Mouse (Mus musculus): ENCODE results near the gene Cfap20. TPM values are rescaled to one million over a fixed set of nuclear protein-coding genes. Genes with fewer than 3 reads are reported as not detected.

Gene Cfap20
- polyA plus RNA-seq, 1 experiment from 2014 or later, result 121 TPM

DNA sequence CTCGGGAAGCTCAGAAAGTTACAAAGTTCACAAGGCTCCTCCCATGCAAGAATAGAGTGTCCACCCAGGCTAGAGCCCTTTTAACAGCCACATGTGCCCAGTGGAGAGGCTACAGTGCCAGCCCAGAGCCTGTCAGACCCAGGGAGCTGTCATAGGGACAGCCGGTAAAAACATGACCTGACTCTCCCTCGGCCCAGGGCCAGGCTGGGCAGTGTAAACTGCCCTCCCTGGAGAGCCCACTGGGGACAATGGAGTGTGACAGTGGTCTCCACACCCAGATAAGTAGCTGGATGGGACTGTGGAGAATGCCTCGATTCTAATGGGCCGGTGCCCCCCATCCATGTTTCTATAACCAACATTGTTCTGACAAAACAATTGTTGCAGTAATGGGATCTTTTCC lies 25.2 kb downstream of the Cfap20 start:
- Histone ChIP-seq H3K27me3 (replicated peaks) (no peaks in the 10 kb centered on the region), H3K27ac (replicated peaks) (no peak overlapping the region), H3K36me3 (no peaks in the 10 kb centered on the region), H3K4me3 (replicated peaks) (no peak overlapping the region), H3K9me3 (replicated peaks) (no peaks in the 10 kb centered on the region), H3K4me1 (peaks cover 3% of the 10 kb centered on the region; the same call in 1 of the 2 replicates), H3K9ac (replicated peaks) (no peak overlapping the region), H3K4me2 (no peak overlapping the region)
- no peak for ATAC-seq (ENCODE audit: low FRiP score)
- 83% methylated on average over 5 of the region's 5 CpGs for WGBS

DNA sequence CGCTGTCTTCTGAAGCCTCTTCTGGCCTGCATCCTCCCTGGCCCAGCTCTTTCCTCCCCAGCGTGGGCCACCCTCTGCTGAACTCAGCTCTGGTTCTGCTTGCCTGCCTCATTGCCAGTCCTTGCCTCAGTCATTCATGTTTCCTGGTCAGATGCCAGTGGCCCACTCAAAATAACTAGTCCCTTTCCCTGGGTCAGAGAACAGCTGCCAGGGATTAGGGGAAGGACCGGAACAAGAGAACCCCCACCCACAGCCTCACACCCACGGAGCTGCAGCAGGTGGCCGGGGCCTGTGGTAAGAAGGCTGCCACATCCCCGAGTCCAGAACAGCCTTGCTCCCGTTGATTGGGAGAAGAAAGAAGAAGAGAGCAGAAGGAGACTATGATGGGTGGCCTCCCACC lies 33.6 kb downstream of the Cfap20 start:
- Histone ChIP-seq H3K36me3 (no peaks in the 10 kb centered on the region), H3K4me2 (no peak overlapping the region), H3K9me3 (replicated peaks) (no peaks in the 10 kb centered on the region), H3K9ac (replicated peaks) (no peak overlapping the region), H3K27ac (replicated peaks) (no peak overlapping the region), H3K4me3 (replicated peaks) (no peak overlapping the region), H3K27me3 (replicated peaks) (no peaks in the 10 kb centered on the region), H3K4me1 (peaks cover 7% of the 10 kb centered on the region; the same call in 1 of the 2 replicates)
- 81% methylated on average over 7 of the region's 7 CpGs for WGBS
- no peak for ATAC-seq (ENCODE audit: low FRiP score)

DNA sequence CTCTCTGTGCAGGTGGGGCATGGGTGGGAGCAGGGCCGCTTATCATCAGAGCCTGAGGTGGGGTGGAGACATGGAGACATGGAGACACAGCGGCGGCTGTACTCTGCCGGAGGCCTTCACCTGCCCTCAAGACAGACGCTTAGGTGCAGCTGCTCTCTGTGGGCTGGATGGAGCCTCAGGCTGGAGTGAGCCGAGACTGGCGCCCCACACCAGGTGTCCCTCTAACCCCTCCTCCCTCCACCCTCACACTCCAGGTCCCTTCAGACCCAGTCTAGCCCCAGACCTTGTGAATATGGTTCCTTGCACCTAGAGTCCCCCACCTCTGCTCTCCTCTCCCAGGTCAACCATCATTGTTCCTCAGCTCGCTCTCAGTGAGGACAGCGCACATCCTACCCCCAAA lies 35.5 kb downstream of the Cfap20 start:
- H3K4me1 ChIP-seq, result peaks cover 14% of the 10 kb centered on the region
- WGBS, result 79% methylated on average over 9 of the region's 9 CpGs
- no peak for ATAC-seq (ENCODE audit: low FRiP score)
- no peak overlapping the region for H3K27ac ChIP-seq (replicated peaks)
- no peak overlapping the region for H3K9ac ChIP-seq (replicated peaks)
- no peaks in the 10 kb centered on the region for H3K9me3 ChIP-seq (replicated peaks)
- H3K4me3 ChIP-seq (replicated peaks), result no peak overlapping the region
- no peaks in the 10 kb centered on the region for H3K36me3 ChIP-seq
- no peak overlapping the region for H3K4me2 ChIP-seq
- H3K27me3 ChIP-seq (replicated peaks), result no peaks in the 10 kb centered on the region

DNA sequence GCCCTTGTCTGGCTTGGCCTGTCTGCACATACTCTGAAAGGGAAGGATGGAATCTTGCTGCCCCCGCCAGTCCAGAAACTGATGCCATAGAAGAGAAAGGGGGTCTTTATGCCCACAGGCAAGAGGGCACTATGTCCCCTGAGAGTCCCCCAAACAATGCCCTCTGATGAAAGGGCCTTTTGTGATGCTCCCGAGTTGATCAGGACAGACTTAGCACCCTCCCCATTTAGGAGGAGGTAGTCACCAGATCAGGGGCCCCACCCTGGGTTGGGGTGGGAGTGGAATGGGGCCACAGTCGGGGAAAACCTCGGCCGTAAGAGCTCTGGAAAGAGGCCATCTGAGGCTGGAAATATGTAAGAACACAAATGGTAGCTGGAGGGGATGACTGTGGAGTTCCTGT lies 37.5 kb downstream of the Cfap20 start:
- Histone ChIP-seq H3K9me3 (replicated peaks) (no peaks in the 10 kb centered on the region), H3K27me3 (replicated peaks) (no peaks in the 10 kb centered on the region), H3K9ac (replicated peaks) (no peak overlapping the region), H3K4me1 (peaks cover 14% of the 10 kb centered on the region), H3K4me3 (replicated peaks) (no peak overlapping the region), H3K36me3 (no peaks in the 10 kb centered on the region), H3K27ac (replicated peaks) (0 out of 2 replicates have a peak overlapping the region, but pooled peaks have one; percentile 18), H3K4me2 (no peak overlapping the region)
- no peak for ATAC-seq (ENCODE audit: low FRiP score)
- WGBS, result 53% methylated on average over 5 of the region's 5 CpGs

DNA sequence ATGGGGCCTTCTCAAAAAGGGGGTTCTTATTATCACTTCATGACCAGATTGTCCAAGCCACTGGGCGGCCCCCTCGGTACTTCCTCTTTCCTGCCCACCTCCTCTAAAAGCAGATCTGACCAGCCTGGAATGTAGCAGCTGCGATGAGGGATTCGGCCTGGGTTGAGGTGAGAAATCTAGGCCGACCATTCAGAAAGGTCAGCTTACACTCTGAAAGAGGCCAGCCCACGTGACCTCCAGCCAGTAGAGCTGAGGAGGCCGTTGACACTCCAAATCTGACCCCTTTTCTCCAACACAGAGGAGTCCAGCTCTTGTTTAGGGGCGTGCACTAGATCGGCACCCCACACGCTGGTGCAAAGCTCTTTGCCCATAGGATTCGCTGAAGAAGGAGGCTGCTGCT lies 37.9 kb downstream of the Cfap20 start:
- no peak overlapping the region for H3K4me2 ChIP-seq
- 0 out of 2 replicates have a peak overlapping the region, but pooled peaks have one; percentile 18 for H3K27ac ChIP-seq (replicated peaks)
- whole genome bisulfite sequencing, result 73% methylated on average over 11 of the region's 11 CpGs
- no peak for ATAC-seq (ENCODE audit: low FRiP score)
- no peaks in the 10 kb centered on the region for H3K27me3 ChIP-seq (replicated peaks)
- H3K9ac ChIP-seq (replicated peaks), result no peak overlapping the region
- no peak overlapping the region for H3K4me3 ChIP-seq (replicated peaks)
- no peaks in the 10 kb centered on the region for H3K9me3 ChIP-seq (replicated peaks)
- no peaks in the 10 kb centered on the region for H3K36me3 ChIP-seq
- peaks cover 14% of the 10 kb centered on the region for H3K4me1 ChIP-seq

DNA sequence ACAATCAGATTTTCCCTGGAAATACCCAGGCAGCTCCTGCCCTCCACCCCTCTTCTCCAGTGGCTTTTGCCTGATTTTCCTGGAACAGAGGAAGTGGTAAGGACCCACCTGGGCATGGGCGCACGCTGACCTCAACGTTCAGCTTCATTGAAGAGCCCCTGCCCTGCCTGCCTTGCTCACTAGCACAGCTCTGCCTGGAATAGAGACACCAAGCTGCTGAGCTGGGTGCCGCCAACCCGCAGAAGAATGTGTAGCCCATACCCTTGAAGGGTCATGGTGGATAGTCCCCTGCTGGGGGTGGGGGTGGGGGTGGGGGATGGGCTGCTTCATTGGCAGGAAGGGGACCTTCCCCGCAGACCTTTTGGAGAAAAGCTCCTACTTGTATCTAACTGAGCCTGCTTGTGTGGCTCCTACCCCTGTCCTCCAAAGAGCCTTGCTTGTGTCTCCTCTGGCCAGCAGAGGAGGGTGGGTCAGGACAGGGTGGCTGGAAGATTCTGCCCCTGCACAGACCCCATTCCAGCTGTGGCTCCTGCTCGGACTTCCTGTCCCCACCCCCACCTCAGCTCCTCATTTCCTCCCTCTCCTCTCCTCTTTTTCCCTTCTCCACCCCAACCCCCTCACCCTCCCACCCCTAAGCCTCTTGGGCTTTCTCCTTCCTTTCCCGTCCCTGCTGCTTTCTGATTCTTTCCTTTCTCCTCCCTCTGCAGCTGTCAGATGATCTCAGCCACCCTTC lies 39.3 kb downstream of the Cfap20 start:
- H3K4me3 ChIP-seq (replicated peaks), result no peak overlapping the region
- H3K27ac ChIP-seq (replicated peaks), result no peak overlapping the region
- H3K9ac ChIP-seq (replicated peaks), result no peak overlapping the region
- no peaks in the 10 kb centered on the region for H3K27me3 ChIP-seq (replicated peaks)
- no peak for ATAC-seq (ENCODE audit: low FRiP score)
- no peaks in the 10 kb centered on the region for H3K9me3 ChIP-seq (replicated peaks)
- no peak overlapping the region for H3K4me2 ChIP-seq
- H3K36me3 ChIP-seq, result no peaks in the 10 kb centered on the region
- peaks cover 14% of the 10 kb centered on the region for H3K4me1 ChIP-seq
- 46% methylated on average over 8 of the region's 8 CpGs for WGBS

DNA sequence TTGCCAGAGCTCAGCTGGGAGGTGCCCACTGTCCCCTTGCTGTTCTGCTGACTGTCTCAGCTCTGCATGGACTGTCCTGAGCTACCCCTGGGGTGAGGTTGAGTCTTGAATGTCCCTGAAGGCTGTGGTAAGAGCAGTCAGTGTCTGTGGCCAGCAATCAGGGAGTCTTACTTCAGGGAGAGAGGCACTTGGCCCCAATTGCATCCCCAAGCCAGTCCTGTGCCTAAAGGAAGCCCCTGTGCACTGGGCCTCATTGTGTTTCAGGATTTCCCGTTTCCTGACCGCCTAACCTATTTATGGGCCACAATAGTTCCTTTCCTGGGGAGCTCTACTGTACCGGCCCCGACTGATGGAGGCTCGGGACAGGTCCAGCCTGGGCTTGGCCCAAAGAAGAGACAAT lies 42.1 kb downstream of the Cfap20 start:
- Histone ChIP-seq H3K27me3 (replicated peaks) (no peaks in the 10 kb centered on the region), H3K9ac (replicated peaks) (no peak overlapping the region), H3K27ac (replicated peaks) (no peak overlapping the region), H3K4me3 (replicated peaks) (no peak overlapping the region), H3K4me1 (peaks cover 14% of the 10 kb centered on the region), H3K9me3 (replicated peaks) (no peaks in the 10 kb centered on the region), H3K36me3 (no peaks in the 10 kb centered on the region), H3K4me2 (no peak overlapping the region)
- WGBS, result 69% methylated on average over 5 of the region's 5 CpGs
- ATAC-seq (ENCODE audit: low FRiP score), result no peak

DNA sequence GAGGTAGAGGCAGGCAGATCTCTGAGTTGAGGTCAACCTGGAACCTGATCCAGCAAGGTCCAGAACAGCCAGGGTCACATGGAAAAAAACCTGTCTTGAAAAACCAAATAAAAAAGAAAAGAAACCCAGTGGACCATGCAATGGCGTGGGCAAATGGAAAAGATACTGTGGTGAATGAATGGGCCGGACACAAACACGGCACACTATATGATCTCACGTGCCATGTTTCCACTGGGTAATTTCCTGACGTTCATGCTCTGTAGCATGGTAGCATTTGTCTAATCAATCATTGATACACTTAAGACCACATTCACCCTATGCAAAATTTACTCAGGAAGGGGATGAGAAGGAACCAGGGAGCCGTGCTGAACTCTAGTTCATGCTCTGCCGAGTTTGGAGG lies 43.6 kb downstream of the Cfap20 start:
- Histone ChIP-seq H3K27ac (replicated peaks) (no peak overlapping the region), H3K4me2 (no peak overlapping the region), H3K9me3 (replicated peaks) (no peaks in the 10 kb centered on the region), H3K4me3 (replicated peaks) (no peak overlapping the region), H3K4me1 (peaks cover 7% of the 10 kb centered on the region; the same call in 1 of the 2 replicates), H3K36me3 (no peaks in the 10 kb centered on the region), H3K27me3 (replicated peaks) (no peaks in the 10 kb centered on the region), H3K9ac (replicated peaks) (no peak overlapping the region)
- no peak for ATAC-seq (ENCODE audit: low FRiP score)
- WGBS, result 82% methylated on average over 7 of the region's 7 CpGs

DNA sequence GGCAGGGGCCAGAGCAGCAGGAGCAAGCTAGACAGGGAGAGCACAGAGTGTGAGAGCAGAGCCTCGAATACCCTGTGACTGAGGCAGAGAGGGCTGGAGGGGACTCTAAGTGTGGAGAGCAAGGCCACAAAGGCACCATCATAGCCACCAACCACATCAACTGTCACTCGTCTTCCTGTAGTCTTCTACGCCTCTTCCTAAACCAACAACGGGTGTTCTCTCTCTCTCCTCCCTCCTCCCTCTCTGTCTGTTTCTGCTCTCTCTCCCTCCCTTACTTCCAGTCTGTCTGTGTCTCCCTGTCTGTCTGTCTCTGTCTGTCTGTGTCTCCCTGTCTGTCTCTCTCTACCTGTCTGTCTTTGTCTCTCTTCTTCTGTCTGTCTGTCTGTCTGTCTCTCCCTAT lies 44.4 kb downstream of the Cfap20 start:
- no peaks in the 10 kb centered on the region for H3K9me3 ChIP-seq (replicated peaks)
- H3K27ac ChIP-seq (replicated peaks), result no peak overlapping the region
- H3K4me1 ChIP-seq, result peaks cover 5% of the 10 kb centered on the region; the same call in 1 of the 2 replicates
- no peak for ATAC-seq (ENCODE audit: low FRiP score)
- H3K4me3 ChIP-seq (replicated peaks), result no peak overlapping the region
- WGBS, result 60% methylated on average over 4 of the region's 4 CpGs
- H3K4me2 ChIP-seq, result no peak overlapping the region
- H3K27me3 ChIP-seq (replicated peaks), result no peaks in the 10 kb centered on the region
- H3K9ac ChIP-seq (replicated peaks), result no peak overlapping the region
- H3K36me3 ChIP-seq, result no peaks in the 10 kb centered on the region

DNA sequence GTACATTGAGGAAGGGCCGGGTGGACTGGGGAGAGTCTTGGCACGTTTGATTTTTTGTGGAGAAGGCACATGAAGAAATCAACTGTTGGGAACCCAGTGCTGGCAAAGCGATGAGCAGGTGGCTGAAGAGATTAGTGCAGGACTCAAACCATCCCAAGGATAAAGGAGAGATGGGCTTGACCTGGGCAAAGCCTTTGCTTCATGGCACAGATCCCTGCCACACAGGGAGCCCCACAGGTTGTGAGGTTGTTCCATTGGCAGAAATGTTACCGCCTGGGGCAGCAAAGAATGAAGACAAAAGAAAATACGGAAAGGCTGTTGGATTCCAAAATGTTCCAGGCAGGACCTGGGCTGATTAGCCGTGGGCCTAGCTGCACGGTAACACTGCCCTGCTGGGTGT lies 46.7 kb downstream of the Cfap20 start:
- no peak overlapping the region for H3K27ac ChIP-seq (replicated peaks)
- no peak overlapping the region for H3K9ac ChIP-seq (replicated peaks)
- H3K4me1 ChIP-seq, result no peaks in the 10 kb centered on the region
- H3K27me3 ChIP-seq (replicated peaks), result no peaks in the 10 kb centered on the region
- H3K4me2 ChIP-seq, result no peak overlapping the region
- no peaks in the 10 kb centered on the region for H3K9me3 ChIP-seq (replicated peaks)
- no peak overlapping the region for H3K4me3 ChIP-seq (replicated peaks)
- 83% methylated on average over 7 of the region's 7 CpGs for WGBS
- H3K36me3 ChIP-seq, result no peaks in the 10 kb centered on the region
- no peak for ATAC-seq (ENCODE audit: low FRiP score)

DNA sequence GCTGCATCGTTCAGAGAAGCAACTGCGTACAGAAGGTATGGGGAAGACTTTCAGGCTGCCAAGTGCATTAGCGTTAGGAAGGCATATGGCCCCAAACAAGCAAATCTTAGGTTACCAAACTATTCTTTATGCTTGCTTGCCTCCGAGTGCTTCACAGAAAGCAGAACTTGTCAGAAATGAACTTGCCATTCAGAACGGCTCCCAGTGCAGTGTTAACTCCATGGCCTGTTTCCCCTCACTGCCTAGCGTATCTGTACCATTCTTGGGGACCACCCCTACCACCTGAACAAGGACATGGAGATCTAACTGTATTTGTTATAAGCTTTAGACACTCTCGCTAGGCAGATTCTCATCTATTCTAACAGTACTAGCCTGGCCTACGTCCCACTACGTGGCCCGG lies 47.4 kb downstream of the Cfap20 start:
- H3K4me1 ChIP-seq, result no peaks in the 10 kb centered on the region
- H3K36me3 ChIP-seq, result no peaks in the 10 kb centered on the region
- H3K27ac ChIP-seq (replicated peaks), result no peak overlapping the region
- no peak overlapping the region for H3K9ac ChIP-seq (replicated peaks)
- H3K9me3 ChIP-seq (replicated peaks), result no peaks in the 10 kb centered on the region
- WGBS, result 91% methylated on average over 10 of the region's 10 CpGs
- ATAC-seq (ENCODE audit: low FRiP score), result no peak
- H3K4me3 ChIP-seq (replicated peaks), result no peak overlapping the region
- H3K4me2 ChIP-seq, result no peak overlapping the region
- no peaks in the 10 kb centered on the region for H3K27me3 ChIP-seq (replicated peaks)

DNA sequence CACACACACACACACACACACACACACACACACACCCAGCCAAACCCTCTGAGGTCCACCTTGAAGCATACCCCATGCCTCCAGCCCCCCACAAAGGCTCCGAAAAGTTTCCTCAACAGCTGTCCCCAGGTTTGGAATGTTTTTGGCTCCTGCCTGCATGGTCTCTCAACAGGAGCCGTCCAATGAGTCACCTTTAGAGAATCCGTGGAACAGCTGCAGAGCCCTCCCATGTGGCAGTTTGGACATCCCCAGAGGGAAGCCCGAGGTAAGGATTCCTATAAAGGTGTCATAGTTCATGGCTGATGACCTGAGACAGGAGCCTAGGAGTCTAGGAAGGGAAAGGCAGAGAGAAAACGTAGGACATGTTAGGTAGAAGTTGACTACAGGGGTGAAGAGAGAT lies 48.6 kb downstream of the Cfap20 start:
- H3K4me2 ChIP-seq, result no peak overlapping the region
- ATAC-seq (ENCODE audit: low FRiP score), result no peak
- H3K4me3 ChIP-seq (replicated peaks), result no peak overlapping the region
- no peaks in the 10 kb centered on the region for H3K9me3 ChIP-seq (replicated peaks)
- no peaks in the 10 kb centered on the region for H3K4me1 ChIP-seq
- 79% methylated on average over 5 of the region's 5 CpGs for WGBS
- no peak overlapping the region for H3K27ac ChIP-seq (replicated peaks)
- H3K9ac ChIP-seq (replicated peaks), result no peak overlapping the region
- H3K36me3 ChIP-seq, result no peaks in the 10 kb centered on the region
- H3K27me3 ChIP-seq (replicated peaks), result no peaks in the 10 kb centered on the region
